Mouse (Mus musculus): ENCODE measurements around the gene Sae1. TPM values are rescaled to one million over a fixed set of nuclear protein-coding genes. Genes with fewer than 3 reads are reported as not detected.
A peak's percentile ranks its signal among the peaks of the same experiment; 100 is the strongest.

Sae1 gene
- polyA plus RNA-seq, 1 experiment from 2014 or later = 98.0 TPM

DNA sequence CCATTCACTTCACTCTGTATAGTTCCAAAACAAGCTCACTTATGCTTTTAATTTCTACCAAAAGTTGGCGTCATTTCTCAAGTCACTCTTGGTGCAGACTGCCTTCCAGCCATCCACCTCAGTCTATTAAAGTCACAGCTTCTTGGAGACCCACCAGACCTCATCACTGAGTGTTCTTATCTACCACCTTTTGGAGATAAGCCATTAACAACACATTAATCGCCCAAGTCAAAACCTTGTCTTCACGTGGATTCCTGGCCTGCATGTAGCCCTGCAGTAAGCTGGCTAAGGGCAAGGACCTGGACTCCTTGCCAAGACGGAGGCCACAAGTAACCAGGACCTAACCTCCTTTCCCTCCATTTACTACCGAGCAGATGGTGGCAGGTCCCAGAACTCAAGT lies 12.6 kb downstream of the Sae1 start:
- H3K4me3 ChIP-seq (replicated peaks) = no peak overlapping the region
- H3K4me2 ChIP-seq = no peak overlapping the region
- no peak for ATAC-seq (ENCODE audit: insufficient read depth)
- 51% methylated on average over 5 of the region's 5 CpGs for WGBS (ENCODE audit: insufficient replicate concordance)
- H3K27me3 ChIP-seq = no peaks in the 10 kb centered on the region
- no peaks in the 10 kb centered on the region for H3K9me3 ChIP-seq (replicated peaks)
- 0 out of 2 replicates have a peak, but pooled peaks cover 1% of the 10 kb centered on the region for H3K4me1 ChIP-seq (replicated peaks)
- H3K9ac ChIP-seq = no peak overlapping the region
- H3K36me3 ChIP-seq (replicated peaks) = peaks cover 79% of the 10 kb centered on the region
- no peak overlapping the region; the same call in 1 of the 2 replicates for H3K27ac ChIP-seq (replicated peaks)

DNA sequence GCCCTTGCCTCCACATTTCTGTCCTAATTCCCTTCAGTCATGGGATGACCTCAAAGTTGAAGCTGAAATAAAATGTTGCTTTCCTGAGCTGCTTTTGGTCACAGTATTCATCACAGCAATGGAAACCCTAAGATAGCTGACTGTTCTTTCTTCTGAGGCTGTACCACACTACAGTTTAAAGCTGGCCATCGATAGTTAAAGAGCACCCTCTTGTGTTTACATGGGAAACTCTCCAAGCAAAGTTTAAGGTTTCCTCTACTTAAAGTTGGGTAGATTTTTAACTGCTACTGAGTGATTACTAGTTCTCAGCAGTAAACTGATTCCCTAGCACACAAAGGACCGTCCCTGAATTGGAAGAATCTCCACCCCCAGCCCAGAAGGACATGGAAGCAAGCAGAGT lies 13.9 kb downstream of the Sae1 start:
- H3K27me3 ChIP-seq = no peaks in the 10 kb centered on the region
- H3K4me1 ChIP-seq (replicated peaks) = peaks cover 6% of the 10 kb centered on the region; the same call in 1 of the 2 replicates
- H3K36me3 ChIP-seq (replicated peaks) = peaks cover 81% of the 10 kb centered on the region
- H3K4me3 ChIP-seq (replicated peaks) = no peak overlapping the region
- ATAC-seq (ENCODE audit: insufficient read depth) = no peak
- H3K4me2 ChIP-seq = no peak overlapping the region
- no peak overlapping the region for H3K9ac ChIP-seq
- no peaks in the 10 kb centered on the region for H3K9me3 ChIP-seq (replicated peaks)
- H3K27ac ChIP-seq (replicated peaks) = 0 out of 2 replicates have a peak overlapping the region, but pooled peaks have one; percentile 3
- 43% methylated on average over 2 of the region's 2 CpGs for WGBS (ENCODE audit: insufficient replicate concordance)

DNA sequence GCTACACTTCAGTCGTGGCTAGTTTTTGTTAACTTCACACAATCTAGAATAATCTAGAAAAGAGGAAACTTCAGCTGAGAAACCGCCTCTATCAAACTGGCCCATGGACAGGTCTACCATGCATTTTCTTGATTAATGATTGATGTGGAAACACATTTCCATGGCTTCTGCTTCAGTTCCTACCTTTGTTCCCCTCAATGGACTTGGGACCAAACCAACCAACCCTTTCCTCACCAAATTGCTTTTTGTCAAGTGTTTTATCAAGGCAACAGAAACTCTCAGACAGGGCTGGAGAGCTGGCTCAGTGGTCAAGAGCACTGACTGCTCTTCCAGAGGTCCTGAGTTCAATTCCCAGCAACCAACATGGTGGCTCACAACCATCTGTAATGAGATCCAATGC lies 17.0 kb downstream of the Sae1 start:
- Histone ChIP-seq H3K27ac (replicated peaks) (no peak overlapping the region), H3K36me3 (replicated peaks) (peaks cover 81% of the 10 kb centered on the region), H3K27me3 (no peaks in the 10 kb centered on the region), H3K4me2 (no peak overlapping the region), H3K9ac (no peak overlapping the region), H3K9me3 (replicated peaks) (no peaks in the 10 kb centered on the region), H3K4me1 (replicated peaks) (peaks cover 6% of the 10 kb centered on the region; the same call in 1 of the 2 replicates), H3K4me3 (replicated peaks) (no peak overlapping the region)
- ATAC-seq (ENCODE audit: insufficient read depth) = no peak
- WGBS (ENCODE audit: insufficient replicate concordance) = 58% methylated on average over 2 of the region's 2 CpGs

DNA sequence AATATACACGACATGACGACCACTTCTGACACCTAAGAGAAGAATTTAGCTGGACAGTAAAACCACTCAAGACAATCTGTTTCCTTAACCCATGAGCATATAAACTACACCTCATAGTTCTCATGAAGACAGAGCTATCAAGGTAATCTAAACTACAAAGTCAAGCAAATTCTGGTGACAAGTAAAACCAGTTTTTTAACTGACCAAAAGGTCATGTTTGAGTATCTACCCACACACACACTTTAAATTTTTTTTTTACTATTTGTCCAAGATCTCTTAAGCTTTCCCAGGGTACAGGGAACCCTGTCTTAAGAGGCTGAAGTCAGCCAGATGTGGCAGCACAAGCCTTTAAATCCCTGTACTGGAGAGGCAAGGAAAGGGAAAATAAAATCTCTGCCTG lies 18.8 kb downstream of the Sae1 start:
- Histone ChIP-seq H3K4me2 (no peak overlapping the region), H3K36me3 (replicated peaks) (peaks cover 87% of the 10 kb centered on the region), H3K4me3 (replicated peaks) (no peak overlapping the region), H3K9ac (no peak overlapping the region), H3K27me3 (no peaks in the 10 kb centered on the region), H3K9me3 (replicated peaks) (no peaks in the 10 kb centered on the region), H3K27ac (replicated peaks) (no peak overlapping the region), H3K4me1 (replicated peaks) (peaks cover 13% of the 10 kb centered on the region)
- 71% methylated on average over 2 of the region's 2 CpGs for WGBS (ENCODE audit: insufficient replicate concordance)
- no peak for ATAC-seq (ENCODE audit: insufficient read depth)

DNA sequence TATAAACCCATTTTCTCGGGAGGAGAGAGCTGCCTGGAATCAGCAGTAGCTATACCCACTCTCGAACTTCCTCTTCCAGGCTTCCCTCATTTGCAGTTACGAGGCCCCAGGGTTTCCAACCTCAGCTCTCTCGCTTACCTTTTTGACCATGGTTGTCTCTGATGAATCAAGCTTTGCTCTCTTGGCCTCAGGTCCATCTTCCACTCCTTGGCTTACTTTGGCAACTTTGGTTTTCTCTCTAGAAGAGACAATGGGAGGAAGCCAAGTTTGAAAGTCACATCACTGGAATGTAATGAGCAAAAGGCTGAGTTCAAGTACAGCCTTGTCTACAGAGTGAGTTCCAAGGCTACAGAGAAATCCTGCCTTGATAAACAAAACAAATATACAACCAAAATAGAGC lies 20.9 kb downstream of the Sae1 start:
- H3K4me2 ChIP-seq = no peak overlapping the region
- no peak overlapping the region for H3K9ac ChIP-seq
- no peaks in the 10 kb centered on the region for H3K27me3 ChIP-seq
- peaks cover 13% of the 10 kb centered on the region for H3K4me1 ChIP-seq (replicated peaks)
- no peaks in the 10 kb centered on the region for H3K9me3 ChIP-seq (replicated peaks)
- no peak for ATAC-seq (ENCODE audit: insufficient read depth)
- H3K27ac ChIP-seq (replicated peaks) = no peak overlapping the region
- 67% methylated on average over 4 of the region's 4 CpGs for WGBS (ENCODE audit: insufficient replicate concordance)
- H3K4me3 ChIP-seq (replicated peaks) = no peak overlapping the region
- peaks cover 96% of the 10 kb centered on the region for H3K36me3 ChIP-seq (replicated peaks)

DNA sequence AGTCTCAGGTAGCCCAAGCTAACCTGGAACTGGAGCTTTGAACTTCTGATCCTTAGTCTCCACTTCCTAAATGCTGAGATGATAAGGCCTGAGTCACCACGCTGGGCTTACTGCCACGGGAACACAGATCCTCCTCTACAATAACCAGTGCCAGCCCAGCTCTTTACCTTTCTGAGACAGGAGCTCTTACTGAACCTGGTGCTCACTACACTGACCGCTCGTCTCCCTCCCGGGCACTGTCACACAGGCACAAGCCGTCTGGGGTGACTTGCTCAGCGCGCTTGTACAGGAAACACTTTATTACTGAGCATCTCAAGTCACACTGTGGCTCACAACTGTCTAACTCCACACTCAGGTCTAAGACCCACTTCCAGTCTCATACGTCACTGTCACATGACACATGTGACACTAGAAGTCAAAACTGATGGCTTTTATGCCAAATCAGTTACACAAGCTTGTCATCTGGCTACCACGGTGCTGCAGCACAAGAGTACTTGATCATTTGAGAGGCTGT lies 21.4 kb downstream of the Sae1 start:
- Histone ChIP-seq H3K27me3 (no peaks in the 10 kb centered on the region), H3K4me2 (no peak overlapping the region), H3K9ac (no peak overlapping the region), H3K27ac (replicated peaks) (no peak overlapping the region), H3K36me3 (replicated peaks) (peaks cover 98% of the 10 kb centered on the region), H3K4me1 (replicated peaks) (peaks cover 13% of the 10 kb centered on the region), H3K9me3 (replicated peaks) (no peaks in the 10 kb centered on the region), H3K4me3 (replicated peaks) (no peak overlapping the region)
- 75% methylated on average over 10 of the region's 10 CpGs for WGBS (ENCODE audit: insufficient replicate concordance)
- no peak for ATAC-seq (ENCODE audit: insufficient read depth)

DNA sequence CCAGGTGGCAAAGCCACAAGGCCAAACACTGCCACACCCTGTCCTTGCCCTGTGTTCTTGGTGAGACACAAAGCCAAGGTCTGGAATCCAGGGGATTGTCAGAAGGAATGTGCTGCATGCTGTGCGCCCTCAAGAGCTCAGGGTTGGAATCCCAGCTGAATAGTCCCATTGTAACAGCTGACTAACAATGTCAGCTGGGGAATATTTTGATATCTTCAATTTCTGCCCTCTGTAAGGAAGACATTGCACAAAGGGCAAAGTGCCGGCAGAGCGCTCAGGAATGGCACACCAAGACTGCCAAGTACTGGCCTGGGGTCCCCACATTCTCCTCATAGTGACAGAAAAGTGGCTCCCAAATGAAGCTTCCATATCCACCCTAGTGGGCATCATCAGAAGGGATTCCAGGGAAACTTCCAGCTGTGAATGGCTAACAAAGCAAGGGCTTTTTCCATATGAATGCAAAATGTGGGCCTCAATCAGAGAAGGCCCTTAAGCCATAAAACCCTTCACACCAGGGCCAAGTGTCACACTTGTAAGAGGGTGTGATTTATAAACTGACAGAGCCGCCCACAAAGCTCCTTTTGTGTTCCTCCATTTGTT lies 22.6 kb downstream of the Sae1 start:
- H3K4me2 ChIP-seq = no peak overlapping the region
- H3K9me3 ChIP-seq (replicated peaks) = no peaks in the 10 kb centered on the region
- H3K27ac ChIP-seq (replicated peaks) = 0 out of 2 replicates have a peak overlapping the region, but pooled peaks have one; percentile 1
- WGBS (ENCODE audit: insufficient replicate concordance) = 77% methylated on average over 4 of the region's 4 CpGs
- H3K27me3 ChIP-seq = no peaks in the 10 kb centered on the region
- H3K9ac ChIP-seq = no peak overlapping the region
- H3K36me3 ChIP-seq (replicated peaks) = peaks cover 95% of the 10 kb centered on the region
- ATAC-seq (ENCODE audit: insufficient read depth) = no peak
- peaks cover 12% of the 10 kb centered on the region for H3K4me1 ChIP-seq (replicated peaks)
- no peak overlapping the region for H3K4me3 ChIP-seq (replicated peaks)

DNA sequence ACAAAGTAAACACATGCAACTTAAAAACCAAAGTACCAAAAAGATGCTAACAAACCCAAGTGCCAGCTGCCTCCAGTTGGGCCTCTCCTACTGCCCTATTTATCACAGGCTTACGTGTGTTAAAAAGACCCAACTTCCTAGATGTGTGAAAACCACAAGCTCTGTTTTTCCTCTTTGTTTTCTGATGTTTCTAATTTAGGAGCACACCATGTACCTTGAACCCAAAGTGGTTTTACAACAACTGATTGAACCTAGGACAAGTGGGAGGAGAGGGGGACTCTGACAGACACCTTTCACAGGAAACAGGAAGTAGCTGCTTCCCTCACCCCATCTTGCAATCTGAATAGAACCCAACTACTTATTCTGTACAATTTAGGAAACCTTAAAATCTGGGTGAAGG lies 23.3 kb downstream of the Sae1 start:
- ATAC-seq (ENCODE audit: insufficient read depth) = peak; percentile 44; the same call in 1 of the 2 replicates
- Histone ChIP-seq H3K27ac (replicated peaks) (0 out of 2 replicates have a peak overlapping the region, but pooled peaks have one; percentile 8), H3K27me3 (no peaks in the 10 kb centered on the region), H3K9me3 (replicated peaks) (no peaks in the 10 kb centered on the region), H3K36me3 (replicated peaks) (peaks cover 92% of the 10 kb centered on the region), H3K4me2 (no peak overlapping the region), H3K4me1 (replicated peaks) (peaks cover 7% of the 10 kb centered on the region), H3K9ac (no peak overlapping the region), H3K4me3 (replicated peaks) (no peak overlapping the region)
- 72% methylated on average over 1 of the region's 1 CpGs for WGBS (ENCODE audit: insufficient replicate concordance)

DNA sequence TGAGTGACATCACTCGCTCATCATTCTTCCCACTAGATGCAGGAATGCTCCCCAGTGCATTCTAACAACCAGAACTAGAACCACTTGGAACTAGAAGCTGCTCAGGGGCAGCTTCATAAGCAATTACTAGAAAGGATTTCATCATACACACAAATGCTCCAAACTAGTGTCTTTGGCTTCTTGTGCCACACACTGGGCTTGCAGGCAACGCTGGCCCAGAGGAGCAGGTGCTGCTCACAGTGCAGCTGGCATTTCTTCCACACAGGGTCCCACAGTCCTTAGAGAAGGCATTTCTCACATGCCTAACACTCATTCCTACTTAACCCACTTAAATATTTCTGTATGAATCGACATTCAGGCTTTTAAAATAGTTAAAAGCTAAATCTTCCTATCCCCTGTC lies 30.0 kb downstream of the Sae1 start:
- peaks cover 76% of the 10 kb centered on the region for H3K36me3 ChIP-seq (replicated peaks)
- H3K9ac ChIP-seq = no peak overlapping the region
- ATAC-seq (ENCODE audit: insufficient read depth) = no peak
- 83% methylated on average over 3 of the region's 3 CpGs for WGBS (ENCODE audit: insufficient replicate concordance)
- no peaks in the 10 kb centered on the region for H3K27me3 ChIP-seq
- no peak overlapping the region for H3K4me2 ChIP-seq
- no peaks in the 10 kb centered on the region for H3K9me3 ChIP-seq (replicated peaks)
- H3K4me3 ChIP-seq (replicated peaks) = no peak overlapping the region
- H3K4me1 ChIP-seq (replicated peaks) = no peaks in the 10 kb centered on the region
- no peak overlapping the region for H3K27ac ChIP-seq (replicated peaks)

DNA sequence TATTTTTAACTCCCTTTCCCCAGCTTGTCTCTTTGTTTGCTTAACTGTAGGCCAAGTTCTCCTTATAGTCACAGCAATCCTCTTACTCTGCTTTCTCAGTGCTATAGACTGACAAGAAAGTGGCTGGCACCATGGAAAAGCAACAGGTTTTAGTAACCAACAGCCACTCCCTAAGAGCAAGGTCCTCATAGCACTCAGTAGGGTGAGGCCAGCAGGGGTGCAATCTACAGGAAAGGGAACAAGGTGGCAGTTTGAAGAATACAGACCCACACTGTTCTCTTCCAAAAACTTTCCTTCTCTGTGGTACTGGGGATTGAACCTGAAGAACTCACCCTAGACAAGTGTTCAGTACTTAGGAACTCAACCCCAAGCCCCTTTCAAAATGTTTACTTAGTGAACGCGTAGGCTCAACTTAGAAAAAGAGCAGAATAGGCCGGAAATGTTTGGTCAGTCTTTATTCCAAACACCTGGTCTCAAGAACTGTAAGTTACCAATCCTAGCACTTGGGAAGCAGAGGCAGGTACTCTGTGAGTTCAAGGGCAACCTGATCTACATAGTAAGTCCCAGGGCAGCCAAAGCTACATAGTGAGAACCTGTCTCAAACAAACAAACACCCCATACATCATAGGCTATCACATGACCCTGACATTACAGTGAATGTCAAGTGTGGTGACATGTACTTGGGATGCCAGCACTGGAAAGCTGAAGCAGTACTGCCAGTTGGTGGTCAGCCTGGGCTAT lies 31.6 kb downstream of the Sae1 start:
- Histone ChIP-seq H3K27ac (replicated peaks) (no peak overlapping the region), H3K36me3 (replicated peaks) (peaks cover 76% of the 10 kb centered on the region), H3K27me3 (no peaks in the 10 kb centered on the region), H3K4me1 (replicated peaks) (no peaks in the 10 kb centered on the region), H3K9ac (no peak overlapping the region), H3K9me3 (replicated peaks) (no peaks in the 10 kb centered on the region), H3K4me3 (replicated peaks) (no peak overlapping the region), H3K4me2 (no peak overlapping the region)
- no peak for ATAC-seq (ENCODE audit: insufficient read depth)
- 78% methylated on average over 3 of the region's 3 CpGs for WGBS (ENCODE audit: insufficient replicate concordance)

DNA sequence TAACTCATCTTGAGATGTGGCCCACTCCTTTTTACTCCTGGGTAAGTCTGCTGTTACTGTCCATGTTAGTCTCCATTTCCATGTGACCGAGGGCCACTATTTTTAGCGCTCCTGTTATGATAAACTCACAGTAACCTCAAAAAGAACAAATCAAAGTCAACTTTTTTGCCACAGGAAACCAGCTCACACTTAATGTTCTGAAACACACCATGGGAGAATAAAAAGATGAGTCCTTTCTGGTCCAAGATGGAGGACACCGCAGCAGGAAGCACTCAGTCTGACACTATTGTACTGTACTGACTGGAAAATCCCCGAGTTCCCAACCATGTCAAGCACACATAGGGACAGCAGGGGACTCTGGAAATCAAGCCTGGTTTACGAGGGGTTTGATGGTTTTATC lies 37.6 kb downstream of the Sae1 start:
- no peaks in the 10 kb centered on the region for H3K27me3 ChIP-seq
- peaks cover 72% of the 10 kb centered on the region for H3K36me3 ChIP-seq (replicated peaks)
- H3K9me3 ChIP-seq (replicated peaks) = no peaks in the 10 kb centered on the region
- WGBS (ENCODE audit: insufficient replicate concordance) = 76% methylated on average over 5 of the region's 5 CpGs
- H3K27ac ChIP-seq (replicated peaks) = no peak overlapping the region
- no peak overlapping the region for H3K4me2 ChIP-seq
- H3K9ac ChIP-seq = no peak overlapping the region
- no peak for ATAC-seq (ENCODE audit: insufficient read depth)
- peaks cover 4% of the 10 kb centered on the region; the same call in 1 of the 2 replicates for H3K4me1 ChIP-seq (replicated peaks)
- H3K4me3 ChIP-seq (replicated peaks) = no peak overlapping the region
